Mouse (Mus musculus) left cerebral cortex, adult 2 months (tissue): ENCODE measurements at regions not wholly inside any gene's neighbourhood (a gene's known extent, or its start where the extent isn't known, plus 50 kb on each side); places are given as distances from the start of the nearest gene placed in this dataset.
A peak's percentile ranks its signal among the peaks of the same experiment; 100 is the strongest.

ENCODE experiments used
- DNase-seq, 2 experiments: peaks; one replicate each; pipeline ENCODE4 v3.0.0; 2021 to 2022; ENCODE audit warnings: low spot score in 2 of 2, mixed read lengths in 1 of 2; ENCODE audit errors: extremely low spot score in 1 of 2
- H3K27ac ChIP-seq: fragments of 200-600 bp; 2 replicates; pipeline ENCODE4 v1.8.1; 2022
- H3K4me3 ChIP-seq: fragments of 200-600 bp; 2 replicates; pipeline ENCODE4 v1.8.1; 2022
- CTCF ChIP-seq: fragments of 200-600 bp; IDR thresholded peaks from 2 replicates; pipeline ENCODE4 v1.8.1; 2022; ENCODE audit warnings: antibody characterized with exemption, mild to moderate bottlenecking, moderate library complexity
- intact Hi-C: fragments of 180-260 bp; cut with DNase I; formaldehyde crosslinking; loops from one replicate; pipeline ENCODE4 v1.15.1; 2025

- H3K27ac ChIP-seq: no peak overlapping the region
- intact Hi-C loops: no loop called here
- TF ChIP-seq CTCF: no peak
- H3K4me3 ChIP-seq: no peak overlapping the region
- no peak for DNase-seq
These were observed 211.1 kb upstream of the Cxadr start for GRCm38 (mm10) chr16:78090155-78090554.

GRCm38 (mm10) chr16:78067532-78068118 is 233.7 kb upstream of the Cxadr start:
- no peak overlapping the region for H3K4me3 ChIP-seq
- no peak for DNase-seq
- intact Hi-C loops: no loop called here
- no peak overlapping the region for H3K27ac ChIP-seq
- TF ChIP-seq CTCF: no peak

GRCm38 (mm10) chr16:78060516-78060915 is 240.8 kb upstream of the Cxadr start:
- no peak overlapping the region for H3K4me3 ChIP-seq
- no peak for DNase-seq
- no peak for TF ChIP-seq CTCF
- no peak overlapping the region for H3K27ac ChIP-seq
- intact Hi-C loops: no loop called here

GRCm38 (mm10) chr16:78057549-78057948 is 243.7 kb upstream of the Cxadr start:
- DNase-seq: no peak
- intact Hi-C loops: no loop called here
- no peak for TF ChIP-seq CTCF
- H3K4me3 ChIP-seq: no peak overlapping the region
- H3K27ac ChIP-seq: no peak overlapping the region

- Histone ChIP-seq H3K4me3 (0 out of 2 replicates have a peak overlapping the region, but pooled peaks have one; percentile 13), H3K27ac (no peak overlapping the region)
- no peak for TF ChIP-seq CTCF
- intact Hi-C loops: no loop called here
- no peak for DNase-seq
These were observed 249.2 kb upstream of the Cxadr start for GRCm38 (mm10) chr16:78052133-78052532.

- Histone ChIP-seq H3K27ac (no peak overlapping the region), H3K4me3 (no peak overlapping the region)
- no peak for DNase-seq
- no peak for TF ChIP-seq CTCF
- intact Hi-C loops: no loop called here
These were observed 261.0 kb upstream of the Cxadr start for GRCm38 (mm10) chr16:78040149-78040920.

GRCm38 (mm10) chr16:78019605-78020285 is 281.5 kb upstream of the Cxadr start:
- Histone ChIP-seq H3K27ac (no peak overlapping the region), H3K4me3 (no peak overlapping the region)
- TF ChIP-seq CTCF: no peak
- no peak for DNase-seq
- intact Hi-C loops: no loop called here

GRCm38 (mm10) chr16:78015401-78015800 is 285.9 kb upstream of the Cxadr start:
- Histone ChIP-seq H3K4me3 (no peak overlapping the region), H3K27ac (no peak overlapping the region)
- intact Hi-C loops: no loop called here
- no peak for DNase-seq
- no peak for TF ChIP-seq CTCF

GRCm38 (mm10) chr16:78013049-78013819 is 288.1 kb upstream of the Cxadr start:
- no peak for DNase-seq
- Histone ChIP-seq H3K27ac (no peak overlapping the region), H3K4me3 (no peak overlapping the region)
- no peak for TF ChIP-seq CTCF
- intact Hi-C loops: no loop called here

GRCm38 (mm10) chr16:78004016-78004415 is 297.3 kb upstream of the Cxadr start:
- intact Hi-C loops: no loop called here
- Histone ChIP-seq H3K4me3 (no peak overlapping the region), H3K27ac (no peak overlapping the region)
- no peak for DNase-seq
- TF ChIP-seq CTCF: no peak

- no peak for TF ChIP-seq CTCF
- no peak for DNase-seq
- Histone ChIP-seq H3K4me3 (no peak overlapping the region), H3K27ac (no peak overlapping the region)
- intact Hi-C loops: no loop called here
These were observed 308.3 kb upstream of the Cxadr start for GRCm38 (mm10) chr16:77992986-77993385.

GRCm38 (mm10) chr16:77989791-77990325 is 311.4 kb upstream of the Cxadr start:
- TF ChIP-seq CTCF: no peak
- intact Hi-C loops: loop anchor here (10.0 kb wide), 1 partner anchor 345 kb away; no protein-coding TSS in a partner anchor
- no peak for DNase-seq
- Histone ChIP-seq H3K4me3 (no peak overlapping the region), H3K27ac (no peak overlapping the region)
